Mouse (Mus musculus) embryonic facial prominence, embryonic 10.5 days (tissue): ENCODE measurements at regions not wholly inside any gene's neighbourhood (a gene's known extent, or its start where the extent isn't known, plus 50 kb on each side); places are given as distances from the start of the nearest gene placed in this dataset.
"Not testable (repeated sequence)": the region's sequence is repeated elsewhere in the genome, so short reads cannot be mapped to it uniquely, and the experiment has no call there.

ENCODE experiments used
- DNase-seq: peaks from one replicate; pipeline ENCODE4 v3.0.0-alpha.2; 2017; ENCODE audit warnings: low spot score
- H3K27ac ChIP-seq: fragments of 300-500 bp; sonication (generic); replicated peaks from 2 replicates; pipeline ENCODE4 v1.5.1; 2016; ENCODE audit warnings: mild to moderate bottlenecking
- H3K27me3 ChIP-seq: fragments of 300-500 bp; sonication (generic); replicated peaks from 2 replicates; pipeline ENCODE4 v1.6.1; 2016; ENCODE audit warnings: low read depth, mild to moderate bottlenecking; ENCODE audit not compliant: poor library complexity, severe bottlenecking
- H3K36me3 ChIP-seq: fragments of 300-500 bp; sonication (generic); replicated peaks from 2 replicates; pipeline ENCODE4 v1.6.1; 2016; ENCODE audit warnings: mild to moderate bottlenecking, moderate library complexity
- H3K4me1 ChIP-seq: fragments of 300-500 bp; sonication (generic); 2 replicates; pipeline ENCODE4 v1.6.1; 2016
- H3K4me3 ChIP-seq: fragments of 300-500 bp; sonication (generic); 2 replicates; pipeline ENCODE4 v1.5.1; 2016; ENCODE audit warnings: mild to moderate bottlenecking, moderate library complexity
- H3K9me3 ChIP-seq: fragments of 300-500 bp; sonication (generic); 2 replicates; pipeline ENCODE4 v1.6.1; 2016; ENCODE audit warnings: mild to moderate bottlenecking
- WGBS: fragments of 180-500 bp; shearing (Covaris S2); methylation state at CpG from one replicate; pipeline ENCODE4 v1.1.7; 2016; 5-methylcytosine and 5-hydroxymethylcytosine counted together

DNA sequence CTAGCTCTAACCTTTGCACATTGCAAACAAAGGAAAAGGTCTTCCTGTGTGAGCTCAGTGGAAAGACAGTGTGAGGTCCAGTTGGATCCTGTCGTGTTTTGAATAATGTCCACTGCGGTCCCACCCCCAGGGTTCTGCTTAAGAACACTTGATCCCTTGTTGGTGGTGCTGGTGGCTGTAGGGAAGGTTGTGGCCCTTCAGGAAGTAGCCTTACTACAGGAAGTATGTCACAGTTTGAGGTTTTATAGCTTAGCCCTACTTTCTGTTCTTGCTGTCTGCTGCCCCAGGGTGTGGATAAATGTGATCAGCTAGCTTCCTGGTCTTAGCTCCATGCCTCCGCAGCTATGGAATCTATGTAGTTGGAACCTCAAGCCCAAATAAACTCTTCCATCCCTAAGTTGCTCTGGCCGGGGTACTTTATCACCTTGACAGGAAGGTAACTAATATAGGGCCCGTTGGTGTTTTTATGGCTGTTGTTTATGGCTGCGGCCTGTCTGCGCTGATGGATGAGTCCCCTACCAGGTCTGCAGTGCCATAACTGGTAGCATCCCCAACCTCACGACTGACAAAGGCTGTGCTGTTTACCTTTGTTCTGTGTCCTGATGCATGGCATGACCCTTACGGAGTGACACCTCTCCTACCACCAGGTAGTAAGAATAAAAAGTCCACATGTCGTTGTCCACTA, 103.1 kb upstream of the Gadl1 start:
- no peaks in the 10 kb centered on the region for H3K27me3 ChIP-seq
- H3K27ac ChIP-seq, result no peak overlapping the region
- H3K4me1 ChIP-seq, result no peaks in the 10 kb centered on the region
- no peak for DNase-seq
- H3K36me3 ChIP-seq, result no peaks in the 10 kb centered on the region
- no peaks in the 10 kb centered on the region for H3K9me3 ChIP-seq
- 75% methylated on average over 10 of the region's 10 CpGs for WGBS
- no peak overlapping the region for H3K4me3 ChIP-seq

DNA sequence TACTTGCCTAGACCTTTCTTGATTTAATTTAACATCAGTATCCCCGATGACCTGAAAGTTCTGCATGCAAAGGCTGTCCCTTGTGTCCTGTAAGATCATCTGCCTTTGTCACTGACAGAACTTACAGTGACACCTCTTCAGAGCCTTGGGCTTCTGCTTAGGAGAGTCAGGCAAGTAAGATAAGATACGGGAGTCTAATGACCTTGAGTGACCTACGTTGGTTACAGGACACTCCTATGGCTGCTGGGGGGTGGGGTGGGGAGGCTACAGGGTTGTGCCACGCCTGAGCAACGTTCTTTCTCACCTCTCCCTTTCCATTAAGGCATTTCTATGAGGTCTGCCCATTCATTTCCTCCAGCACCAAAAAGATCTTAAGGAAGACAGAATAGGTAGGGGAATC, 69.1 kb upstream of the Gadl1 start:
- Histone ChIP-seq H3K4me1 (peaks cover 4% of the 10 kb centered on the region; the same call in 1 of the 2 replicates), H3K9me3 (no peaks in the 10 kb centered on the region), H3K27me3 (no peaks in the 10 kb centered on the region), H3K27ac (no peak overlapping the region), H3K4me3 (no peak overlapping the region), H3K36me3 (no peaks in the 10 kb centered on the region)
- no peak for DNase-seq
- 73% methylated on average over 5 of the region's 5 CpGs for WGBS

- H3K27me3 ChIP-seq, result no peaks in the 10 kb centered on the region
- DNase-seq, result no peak
- peaks cover 4% of the 10 kb centered on the region; the same call in 1 of the 2 replicates for H3K4me1 ChIP-seq
- no peaks in the 10 kb centered on the region for H3K9me3 ChIP-seq
- no peak overlapping the region for H3K27ac ChIP-seq
- WGBS, result 76% methylated on average over 8 of the region's 8 CpGs
- H3K36me3 ChIP-seq, result no peaks in the 10 kb centered on the region
- H3K4me3 ChIP-seq, result no peak overlapping the region
These were observed 68.5 kb upstream of the Gadl1 start for GRCm38 (mm10) chr9:115840791-115841190.

- Histone ChIP-seq H3K27ac (no peak overlapping the region), H3K9me3 (no peaks in the 10 kb centered on the region), H3K27me3 (no peaks in the 10 kb centered on the region), H3K36me3 (no peaks in the 10 kb centered on the region), H3K4me1 (peaks cover 4% of the 10 kb centered on the region; the same call in 1 of the 2 replicates), H3K4me3 (no peak overlapping the region)
- DNase-seq, result no peak
- 88% methylated on average over 10 of the region's 10 CpGs for WGBS
These were observed 67.6 kb upstream of the Gadl1 start for GRCm38 (mm10) chr9:115841684-115842083.

DNA sequence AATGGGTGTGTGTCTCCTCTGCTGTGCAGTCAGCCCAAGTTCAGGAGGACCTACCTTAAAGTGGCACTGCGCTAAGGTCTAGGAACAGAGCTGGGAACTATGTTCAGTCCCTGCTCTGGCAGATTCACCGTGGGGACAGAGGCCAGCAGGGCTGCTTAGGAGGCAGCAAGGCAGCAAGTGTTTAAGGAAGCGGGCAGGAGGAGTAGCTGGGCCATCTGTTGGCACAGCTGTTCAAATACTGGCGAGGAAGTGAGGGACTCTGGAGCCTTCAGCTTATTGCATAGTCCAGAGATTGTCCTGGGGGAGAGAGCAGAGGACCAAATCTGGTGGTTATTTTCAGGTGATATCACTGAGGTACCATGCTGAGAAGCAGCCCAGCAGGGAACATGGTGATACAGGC, 64.9 kb upstream of the Gadl1 start:
- H3K4me3 ChIP-seq, result no peak overlapping the region
- H3K27me3 ChIP-seq, result no peaks in the 10 kb centered on the region
- H3K9me3 ChIP-seq, result no peaks in the 10 kb centered on the region
- H3K36me3 ChIP-seq, result no peaks in the 10 kb centered on the region
- no peak overlapping the region for H3K27ac ChIP-seq
- no peak for DNase-seq
- WGBS, result 70% methylated on average over 4 of the region's 4 CpGs
- peaks cover 8% of the 10 kb centered on the region for H3K4me1 ChIP-seq

DNA sequence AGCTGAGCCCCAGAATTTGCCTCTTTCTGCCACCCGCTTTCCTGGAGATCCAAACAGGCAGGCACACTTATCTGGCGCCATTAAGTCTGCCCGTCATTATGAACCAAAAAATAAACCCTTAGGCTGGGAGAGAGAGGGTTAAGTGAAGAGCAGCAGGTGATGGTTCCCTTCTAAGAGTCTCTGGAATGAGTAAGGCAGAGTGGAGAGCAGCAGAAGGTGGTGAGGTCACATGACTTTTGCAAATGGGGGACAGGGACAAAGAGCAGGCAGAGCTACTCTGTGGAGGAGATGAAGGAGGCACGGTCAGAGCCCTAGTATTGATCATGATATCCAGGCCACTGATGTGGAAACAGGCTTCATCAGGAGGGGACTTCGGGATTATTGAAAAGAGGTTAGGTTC, 64.2 kb upstream of the Gadl1 start:
- Histone ChIP-seq H3K9me3 (no peaks in the 10 kb centered on the region), H3K27me3 (no peaks in the 10 kb centered on the region), H3K36me3 (no peaks in the 10 kb centered on the region), H3K4me3 (no peak overlapping the region), H3K4me1 (peaks cover 8% of the 10 kb centered on the region), H3K27ac (no peak overlapping the region)
- DNase-seq, result no peak
- 82% methylated on average over 5 of the region's 5 CpGs for WGBS

DNA sequence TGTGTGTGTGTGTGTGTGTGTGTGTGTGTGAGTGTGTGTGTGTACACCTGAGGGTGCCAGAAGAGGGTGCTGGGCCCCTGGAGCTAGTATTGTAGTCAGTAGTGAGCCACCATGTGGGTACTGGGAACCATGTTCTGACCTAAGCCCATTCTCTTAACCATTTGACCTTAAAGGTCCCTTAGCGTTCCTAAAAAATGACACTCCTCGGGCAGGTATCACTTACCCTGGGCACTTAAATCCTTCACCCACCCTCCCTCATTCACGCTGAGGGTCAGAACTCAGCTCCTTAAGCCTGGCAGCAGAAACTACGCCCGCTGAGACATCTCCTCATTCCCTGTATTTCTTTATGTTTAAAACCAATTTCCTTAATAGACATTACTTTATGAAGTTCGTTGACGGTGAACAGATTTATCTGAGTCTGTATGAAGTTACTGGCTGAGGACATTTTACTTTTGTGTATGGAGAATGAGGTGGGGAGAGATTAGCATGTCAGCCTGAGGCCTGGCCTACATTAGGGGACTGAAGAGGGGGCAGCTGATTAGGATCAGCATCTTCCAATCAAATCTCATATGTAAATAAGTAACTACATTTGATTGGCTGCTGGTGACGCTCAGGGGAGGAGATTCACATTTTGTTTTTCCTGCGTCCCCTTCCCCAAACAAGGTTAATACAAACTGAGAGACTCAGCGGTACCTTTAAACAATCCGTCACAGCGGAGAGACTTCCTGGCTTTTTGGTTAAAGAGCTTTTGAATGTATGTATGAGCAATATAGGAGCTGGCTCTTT, 61.8 kb upstream of the Gadl1 start:
- no peaks in the 10 kb centered on the region for H3K36me3 ChIP-seq
- no peaks in the 10 kb centered on the region for H3K27me3 ChIP-seq
- no peak overlapping the region for H3K27ac ChIP-seq
- DNase-seq, result peak; percentile 53
- peaks cover 4% of the 10 kb centered on the region; the same call in 1 of the 2 replicates for H3K4me1 ChIP-seq
- 40% methylated on average over 12 of the region's 12 CpGs for WGBS
- peak overlapping the region; percentile 47 for H3K4me3 ChIP-seq
- H3K9me3 ChIP-seq, result no peaks in the 10 kb centered on the region

DNA sequence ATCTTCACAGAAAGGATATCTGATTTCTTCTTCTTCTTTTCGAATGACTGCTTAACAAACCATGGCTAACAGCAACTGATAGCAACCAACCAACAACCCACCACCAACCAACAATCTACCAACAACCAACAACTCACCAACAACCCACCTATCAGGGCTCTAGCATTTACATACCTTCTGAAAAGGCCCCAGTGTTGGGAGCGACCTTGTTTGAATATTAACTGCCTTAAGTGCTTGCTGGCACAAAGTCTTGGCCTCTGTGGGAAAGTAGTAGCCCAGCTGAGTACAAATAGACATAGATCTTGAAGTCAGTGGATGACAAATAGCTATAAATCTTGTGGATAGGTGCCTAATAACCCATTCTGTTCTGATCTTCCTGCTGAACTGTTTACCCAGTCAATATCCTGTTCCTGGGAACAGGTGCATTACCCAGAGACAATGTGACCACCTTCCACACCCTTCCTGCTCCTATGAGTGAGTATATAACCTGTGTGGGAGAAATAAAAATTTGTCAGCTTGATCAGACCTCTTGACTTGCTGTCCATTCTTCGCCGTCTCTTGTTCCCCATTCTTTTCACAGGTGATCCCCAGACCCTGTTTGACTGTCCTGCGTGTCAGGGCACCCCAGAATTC, 55.9 kb upstream of the Gadl1 start:
- H3K4me1 ChIP-seq, H3K27me3 ChIP-seq, DNase-seq, H3K9me3 ChIP-seq, H3K36me3 ChIP-seq, H3K27ac ChIP-seq, H3K4me3 ChIP-seq: not testable (repeated sequence)
- WGBS, result 87% methylated on average over 5 of the region's 5 CpGs

GRCm38 (mm10) chr9:115857301-115857700, 52.0 kb upstream of the Gadl1 start:
- Histone ChIP-seq H3K27ac (no peak overlapping the region), H3K36me3 (no peaks in the 10 kb centered on the region), H3K27me3 (no peaks in the 10 kb centered on the region), H3K4me3 (no peak overlapping the region), H3K4me1 (no peaks in the 10 kb centered on the region), H3K9me3 (no peaks in the 10 kb centered on the region)
- 87% methylated on average over 7 of the region's 7 CpGs for WGBS
- no peak for DNase-seq

DNA sequence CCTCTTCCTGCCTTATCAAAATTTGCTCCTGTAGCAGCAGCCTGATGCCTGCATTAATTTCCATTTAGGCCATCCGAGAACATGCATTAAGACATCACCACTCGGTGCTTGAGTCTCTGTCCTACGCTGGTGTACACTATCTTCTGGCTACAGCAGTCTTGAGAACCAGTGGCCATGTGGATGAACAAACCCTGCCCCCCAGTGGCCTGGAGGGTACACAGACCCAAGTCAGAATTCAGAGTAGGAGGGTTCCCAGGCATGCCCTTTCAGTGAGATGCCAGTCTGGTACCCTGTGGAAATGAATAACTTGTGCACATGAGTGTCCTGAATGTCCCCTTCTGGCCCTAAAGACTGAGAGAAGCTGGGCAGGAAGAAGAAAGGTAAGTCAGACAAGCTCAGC, 50.4 kb upstream of the Gadl1 start:
- no peaks in the 10 kb centered on the region for H3K36me3 ChIP-seq
- DNase-seq, result no peak
- no peaks in the 10 kb centered on the region for H3K4me1 ChIP-seq
- no peaks in the 10 kb centered on the region for H3K27me3 ChIP-seq
- no peaks in the 10 kb centered on the region for H3K9me3 ChIP-seq
- no peak overlapping the region for H3K27ac ChIP-seq
- no peak overlapping the region for H3K4me3 ChIP-seq
- 85% methylated on average over 3 of the region's 3 CpGs for WGBS
